Mouse (Mus musculus): Measurements from ENCODE around the gene Synpr.

Gene Synpr

GRCm38 (mm10) chr14:13553616-13554370 is 269.2 kb downstream of the Synpr start:
- DNase-seq = no peak

GRCm38 (mm10) chr14:13554631-13555030 is 270.1 kb downstream of the Synpr start:
- no peak for DNase-seq

GRCm38 (mm10) chr14:13558117-13558516 is 273.5 kb downstream of the Synpr start:
- DNase-seq = no peak

GRCm38 (mm10) chr14:13567250-13567649 is 282.7 kb downstream of the Synpr start:
- no peak for DNase-seq

- no peak for DNase-seq
These were observed 283.4 kb downstream of the Synpr start for GRCm38 (mm10) chr14:13567996-13568395.

GRCm38 (mm10) chr14:13571941-13572340 is 287.4 kb downstream of the Synpr start:
- no peak for DNase-seq

GRCm38 (mm10) chr14:13572530-13572929 is 287.9 kb downstream of the Synpr start:
- no peak for DNase-seq

- no peak for DNase-seq
These were observed 293.5 kb downstream of the Synpr start for GRCm38 (mm10) chr14:13578101-13578500.

- DNase-seq = no peak
These were observed 294.2 kb downstream of the Synpr start for GRCm38 (mm10) chr14:13578744-13579143.

- DNase-seq = no peak
These were observed 308.9 kb downstream of the Synpr start for GRCm38 (mm10) chr14:13593321-13593940.

GRCm38 (mm10) chr14:13596251-13596650 is 311.7 kb downstream of the Synpr start:
- DNase-seq = no peak

GRCm38 (mm10) chr14:13597204-13597603 is 312.6 kb downstream of the Synpr start:
- no peak for DNase-seq

GRCm38 (mm10) chr14:13620531-13620930 is 336.0 kb downstream of the Synpr start:
- no peak for DNase-seq

GRCm38 (mm10) chr14:13649865-13650264 is 365.3 kb downstream of the Synpr start:
- DNase-seq = no peak

- no peak for DNase-seq
These were observed 366.5 kb downstream of the Synpr start for GRCm38 (mm10) chr14:13651039-13651438.

GRCm38 (mm10) chr14:13651541-13652298 is 367.1 kb downstream of the Synpr start:
- peak; percentile 3 for DNase-seq
